Mouse (Mus musculus) heart, postnatal 0 days (tissue): Measurements from ENCODE around the gene Mrps31.

Experiments used
- CTCF ChIP-seq: IDR thresholded peaks from 2 replicates; pipeline ENCODE4 v1.5.1; 2016; ENCODE audit warnings: antibody characterized with exemption, control low read depth, low read depth
- EP300 ChIP-seq: IDR thresholded peaks from 2 replicates; pipeline ENCODE4 v1.6.1; 2016; ENCODE audit warnings: antibody characterized with exemption, low read depth

DNA sequence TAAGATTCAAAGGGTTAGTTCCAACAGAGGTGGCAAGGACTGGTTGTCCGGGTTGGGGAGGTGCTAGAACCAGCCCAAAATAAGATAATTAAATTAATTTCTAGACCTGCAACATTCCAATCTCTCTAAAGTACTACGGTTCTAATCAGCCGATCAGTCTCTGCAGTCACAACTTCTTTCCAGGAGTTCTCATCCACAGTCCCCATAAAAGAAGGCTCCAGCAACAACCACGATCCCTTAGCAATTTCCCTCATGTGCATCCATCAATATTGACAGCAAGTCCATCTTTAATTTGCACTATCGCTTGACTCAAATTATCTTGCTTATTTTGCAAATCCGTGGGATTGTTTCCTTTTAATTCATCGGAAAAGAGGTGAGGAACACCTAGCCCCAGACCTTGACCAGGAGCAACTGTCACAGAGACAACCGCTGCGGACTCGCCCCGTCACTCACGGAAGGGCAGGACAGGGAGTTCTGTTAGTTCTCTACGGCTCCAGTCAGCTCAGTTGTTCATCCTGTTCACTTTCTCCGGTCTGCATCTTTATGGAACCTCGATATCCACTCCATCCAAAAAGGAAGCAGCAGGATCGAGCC lies 376 bp upstream of the Mrps31 start:
- TF ChIP-seq EP300: no peak
- no peak for TF ChIP-seq CTCF
